Mouse (Mus musculus) stomach, embryonic 16.5 days (tissue): Measurements from ENCODE around the gene Taf15. TPM values are rescaled to one million over a fixed set of nuclear protein-coding genes. Genes with fewer than 3 reads are reported as not detected.
"Not testable (repeated sequence)": the region's sequence is repeated elsewhere in the genome, so short reads cannot be mapped to it uniquely, and the experiment has no call there.

Experiments used
- ATAC-seq: fragments of 200-750 bp; cut with Nextera tagmentation; 2 replicates; pipeline ENCODE4 v1.8.0; 2017; ENCODE audit warnings: moderate number of reproducible peaks, moderate TSS enrichment; ENCODE audit not compliant: insufficient read depth, low FRiP score
- H3K27ac ChIP-seq: fragments of 300-500 bp; sonication (generic); 2 replicates; pipeline ENCODE4 v1.5.1; 2014; ENCODE audit warnings: low read length
- H3K27me3 ChIP-seq: fragments of 300-500 bp; sonication (generic); 2 replicates; pipeline ENCODE4 v1.6.1; 2014; ENCODE audit warnings: low read length, control low read depth, mixed read lengths; ENCODE audit not compliant: control insufficient read depth, insufficient read depth
- H3K36me3 ChIP-seq: fragments of 300-500 bp; sonication (generic); 2 replicates; pipeline ENCODE4 v1.6.1; 2014; ENCODE audit warnings: low read length; ENCODE audit not compliant: control insufficient read depth, insufficient read depth
- H3K4me1 ChIP-seq: fragments of 300-500 bp; sonication (generic); 2 replicates; pipeline ENCODE4 v1.6.1; 2014; ENCODE audit warnings: low read length, control low read depth, mixed read lengths; ENCODE audit not compliant: control insufficient read depth, insufficient read depth
- H3K4me2 ChIP-seq: fragments of 300-500 bp; sonication (generic); 2 replicates; pipeline ENCODE4 v1.6.1; 2014; ENCODE audit warnings: low read depth, low read length, mixed read lengths
- H3K4me3 ChIP-seq: fragments of 300-500 bp; sonication (generic); replicated peaks from 2 replicates; pipeline ENCODE4 v1.5.1; 2014; ENCODE audit warnings: mild to moderate bottlenecking, low read length
- H3K9ac ChIP-seq: fragments of 300-500 bp; sonication (generic); 2 replicates; pipeline ENCODE4 v1.6.1; 2014; ENCODE audit warnings: low read length
- H3K9me3 ChIP-seq: fragments of 300-500 bp; sonication (generic); replicated peaks from 2 replicates; pipeline ENCODE4 v1.6.1; 2016; ENCODE audit warnings: low read length, control low read depth; ENCODE audit not compliant: control insufficient read depth
- WGBS: fragments of 180-500 bp; shearing (Covaris S2); extraction: QIAGEN DNeasy Blood & Tissue Kit; methylation state at CpG from one replicate; pipeline ENCODE4 v1.1.7; 2014; 5-methylcytosine and 5-hydroxymethylcytosine counted together
- polyA plus RNA-seq: library from polyadenylated mRNA; unstranded; fragments of >200 nt; fragmentation: Nextera tagmentation; extraction: Ambion mirVana; gene quantifications from 2 replicates; pipeline ENCODE4 v1.2.1, GENCODE M21; 2015

Gene Taf15
- polyA plus RNA-seq, 1 experiment from 2014 or later = 9.7 TPM

DNA sequence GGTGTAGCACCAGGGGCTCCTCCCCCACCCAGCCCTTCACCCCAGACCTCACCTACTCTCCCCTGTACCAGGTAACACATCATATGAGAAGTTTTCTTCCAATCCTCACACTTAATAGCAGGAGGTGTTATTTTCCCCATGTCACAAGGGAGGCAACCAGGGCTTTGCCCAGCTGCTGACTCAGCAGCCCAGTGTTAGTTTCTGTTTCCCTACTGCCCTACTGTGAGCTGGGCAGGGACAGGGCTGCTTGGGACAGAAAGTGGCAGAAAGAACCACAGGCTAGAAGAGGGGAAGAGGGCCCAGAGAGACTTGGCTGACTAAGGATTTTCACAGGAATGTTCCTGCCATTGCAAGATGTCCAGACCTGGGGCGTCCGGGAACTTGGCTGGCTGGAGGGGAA, 68.0 kb downstream of the Taf15 start:
- no peaks in the 10 kb centered on the region for H3K27me3 ChIP-seq
- 84% methylated on average over 2 of the region's 2 CpGs for WGBS
- no peak overlapping the region for H3K4me2 ChIP-seq

DNA sequence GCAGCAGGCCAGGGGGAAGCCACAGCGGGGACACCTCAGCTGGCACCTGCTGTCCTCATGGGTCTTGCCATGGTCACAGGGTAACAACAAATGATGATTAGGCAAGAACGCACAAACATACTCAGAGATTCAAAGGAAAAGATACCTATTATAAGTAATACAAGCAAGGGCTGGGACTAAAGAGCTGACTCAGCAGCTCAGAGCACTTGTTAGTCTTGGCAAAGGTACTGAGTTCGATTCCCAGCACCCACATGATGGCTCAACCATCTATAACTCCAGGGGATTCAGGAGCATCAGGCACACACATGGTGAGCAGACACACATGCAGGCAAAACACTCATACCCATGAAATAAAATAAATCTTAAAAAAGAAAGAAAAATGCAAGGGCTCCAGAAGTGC, 68.5 kb downstream of the Taf15 start:
- H3K4me2 ChIP-seq = no peak overlapping the region
- no peaks in the 10 kb centered on the region for H3K27me3 ChIP-seq
- H3K4me1 ChIP-seq = no peaks in the 10 kb centered on the region
- H3K9ac ChIP-seq = no peak overlapping the region
- 91% methylated on average over 3 of the region's 3 CpGs for WGBS
- no peak for ATAC-seq
- H3K27ac ChIP-seq = no peak overlapping the region
- no peaks in the 10 kb centered on the region for H3K9me3 ChIP-seq
- H3K36me3 ChIP-seq = no peaks in the 10 kb centered on the region
- no peak overlapping the region for H3K4me3 ChIP-seq

More for the DNA sequence above, 68.0 kb downstream of the Taf15 start:
- Histone ChIP-seq H3K4me1 (no peaks in the 10 kb centered on the region), H3K36me3 (no peaks in the 10 kb centered on the region), H3K9me3 (no peaks in the 10 kb centered on the region), H3K4me3 (no peak overlapping the region), H3K9ac (no peak overlapping the region), H3K27ac (no peak overlapping the region)
- no peak for ATAC-seq

DNA sequence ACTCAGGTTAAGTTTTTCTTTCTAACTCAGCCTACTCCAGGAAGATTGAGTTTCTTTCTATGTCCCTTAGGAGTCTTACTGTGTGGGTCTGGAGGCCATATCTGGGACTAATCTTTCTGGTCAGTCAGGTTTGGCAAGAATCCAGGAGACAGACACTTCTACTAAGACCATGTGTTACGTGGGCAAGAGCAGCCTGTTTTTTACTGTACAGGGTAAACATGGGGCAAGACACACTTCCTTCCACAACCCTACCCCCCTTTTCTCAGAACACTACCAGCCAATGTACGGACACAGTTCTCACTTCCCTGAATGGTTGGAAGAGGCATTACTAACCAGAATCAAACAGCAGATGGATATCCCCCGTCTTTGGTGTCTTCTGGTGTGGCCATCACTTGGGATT, 71.3 kb downstream of the Taf15 start:
- Histone ChIP-seq H3K4me3 (no peak overlapping the region), H3K36me3 (no peaks in the 10 kb centered on the region), H3K4me2 (no peak overlapping the region), H3K9ac (no peak overlapping the region), H3K9me3 (no peaks in the 10 kb centered on the region), H3K27ac (no peak overlapping the region), H3K27me3 (no peaks in the 10 kb centered on the region), H3K4me1 (no peaks in the 10 kb centered on the region)
- peak; percentile 77; the same call in 1 of the 2 replicates for ATAC-seq
- WGBS = 51% methylated on average over 3 of the region's 3 CpGs

DNA sequence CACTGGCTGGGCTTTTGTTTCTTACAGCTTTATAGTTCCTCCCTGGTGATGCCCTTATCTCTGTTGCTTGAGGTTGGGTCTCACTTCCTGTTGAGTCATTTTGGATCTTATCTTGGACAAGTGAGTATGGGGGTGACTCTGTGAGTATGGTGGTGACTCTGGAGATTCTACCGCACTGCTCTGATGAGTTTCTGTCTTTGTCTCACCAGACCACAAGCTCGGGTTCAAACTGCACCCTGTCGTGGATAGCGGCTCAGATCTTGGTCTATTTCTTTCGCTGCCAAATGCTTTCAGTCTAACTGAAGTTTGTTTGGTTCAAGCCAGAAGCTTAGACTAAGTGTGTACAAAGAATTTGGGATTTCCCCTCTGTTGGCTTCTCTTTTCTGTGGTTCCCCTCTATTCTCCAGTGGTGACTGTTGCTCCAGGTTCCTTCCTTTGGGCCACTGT, 77.3 kb downstream of the Taf15 start:
- Histone ChIP-seq H3K4me1 (no peaks in the 10 kb centered on the region), H3K36me3 (no peaks in the 10 kb centered on the region)
- WGBS = 72% methylated on average over 5 of the region's 5 CpGs

DNA sequence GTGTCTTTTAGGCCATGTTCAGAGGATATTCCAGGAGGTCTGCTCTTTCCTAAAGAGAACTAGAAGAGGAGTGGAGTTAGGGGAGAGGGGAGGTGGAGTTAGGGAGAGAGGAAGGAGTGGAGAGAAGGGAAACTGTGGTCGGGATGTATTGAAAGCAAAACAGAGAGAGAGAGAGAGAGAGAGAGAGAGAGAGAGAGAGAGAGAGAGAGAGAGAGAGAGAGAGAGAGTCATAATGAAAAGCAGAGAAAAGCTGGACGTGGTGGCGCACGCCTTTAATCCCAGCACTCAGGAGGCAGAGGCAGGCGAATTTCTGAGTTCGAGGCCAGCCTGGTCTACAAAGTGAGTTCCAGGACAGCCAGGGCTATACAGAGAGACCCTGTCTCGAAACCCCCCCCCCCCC, 78.2 kb downstream of the Taf15 start:
- not testable (repeated sequence) for H3K4me2 ChIP-seq, H3K9ac ChIP-seq, H3K4me3 ChIP-seq, H3K9me3 ChIP-seq, ATAC-seq, H3K27me3 ChIP-seq, H3K36me3 ChIP-seq, H3K27ac ChIP-seq, H3K4me1 ChIP-seq
- 83% methylated on average over 7 of the region's 7 CpGs for WGBS

More for the DNA sequence above, 77.3 kb downstream of the Taf15 start:
- Histone ChIP-seq H3K4me2 (no peak overlapping the region), H3K27me3 (no peaks in the 10 kb centered on the region), H3K4me3 (no peak overlapping the region), H3K9me3 (no peaks in the 10 kb centered on the region), H3K27ac (no peak overlapping the region), H3K9ac (no peak overlapping the region)
- no peak for ATAC-seq

DNA sequence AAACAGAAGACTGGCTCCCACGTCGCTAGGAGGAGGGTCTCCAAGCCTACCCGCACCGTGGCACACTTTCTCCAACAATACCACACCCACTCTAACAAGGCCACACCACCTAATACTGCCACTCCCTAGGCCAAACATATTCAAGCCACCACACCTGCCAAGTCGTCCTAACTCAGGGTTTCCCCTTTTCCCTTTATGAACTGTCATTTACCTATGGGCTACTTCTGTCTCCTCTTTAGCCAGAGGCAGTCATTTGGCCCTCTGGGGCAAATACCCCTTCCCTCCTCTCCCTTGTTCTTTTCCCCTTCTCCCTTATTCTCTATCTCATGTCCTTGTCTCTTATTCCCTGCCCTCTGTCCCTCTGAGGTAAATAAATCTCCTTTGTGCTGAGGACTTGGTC, 78.8 kb downstream of the Taf15 start:
- Histone ChIP-seq H3K36me3 (no peaks in the 10 kb centered on the region), H3K4me3 (no peak overlapping the region), H3K27me3 (no peaks in the 10 kb centered on the region), H3K4me2 (no peak overlapping the region), H3K9ac (no peak overlapping the region), H3K27ac (no peak overlapping the region), H3K4me1 (no peaks in the 10 kb centered on the region), H3K9me3 (no peaks in the 10 kb centered on the region)
- WGBS = 71% methylated on average over 5 of the region's 5 CpGs
- ATAC-seq = no peak

Other genes with a start within 250 kb of the Taf15 start
- gene Slfn14, start 186.4 kb upstream of the Taf15 start, polyA plus RNA-seq = 1.4 and 1.7 TPM in 2 replicates
- gene Ap2b1, start 174.1 kb upstream of the Taf15 start, polyA plus RNA-seq = 50.0 and 50.5 TPM in 2 replicates
- 13.6 and 15.0 TPM in 2 replicates for gene Pex12, start 170.5 kb upstream of the Taf15 start, polyA plus RNA-seq
- gene Rasl10b, start 63.9 kb upstream of the Taf15 start, polyA plus RNA-seq = 0.27 and 0.49 TPM in 2 replicates
- 0.14 TPM in 2 replicates for gene Gas2l2, start 43.6 kb upstream of the Taf15 start, polyA plus RNA-seq
- 0.21 TPM in 1 of 2 replicates, not detected in the other for gene 1700020L24Rik, start 35.4 kb upstream of the Taf15 start, polyA plus RNA-seq
- 3.3 and 4.3 TPM in 2 replicates for gene Mmp28, start 10.0 kb upstream of the Taf15 start, polyA plus RNA-seq
- not detected in 2 replicates for gene Heatr9, start 49.1 kb downstream of the Taf15 start, polyA plus RNA-seq
- 1.00 and 1.0 TPM in 2 replicates for gene Ccl5, start 57.4 kb downstream of the Taf15 start, polyA plus RNA-seq
- gene Ccl9, start 105.5 kb downstream of the Taf15 start, polyA plus RNA-seq = 11.4 and 15.9 TPM in 2 replicates
- gene Ccl6, start 120.0 kb downstream of the Taf15 start, polyA plus RNA-seq = 9.8 and 15.6 TPM in 2 replicates
- not detected in 2 replicates for gene Rpl9-ps1, start 172.5 kb downstream of the Taf15 start, polyA plus RNA-seq
- 0.62 and 0.84 TPM in 2 replicates for gene Ccl3, start 176.3 kb downstream of the Taf15 start, polyA plus RNA-seq
- gene Ccl4, start 189.5 kb downstream of the Taf15 start, polyA plus RNA-seq = 1.1 TPM in 1 of 2 replicates, not detected in the other
- gene Wfdc17, start 230.9 kb downstream of the Taf15 start, polyA plus RNA-seq = 1.9 and 4.7 TPM in 2 replicates
- 0.66 TPM in 1 of 2 replicates, not detected in the other for gene Wfdc18, start 235.9 kb downstream of the Taf15 start, polyA plus RNA-seq